Mouse (Mus musculus): ENCODE results near the gene Matn3. TPM values are rescaled to one million over a fixed set of nuclear protein-coding genes. Genes with fewer than 3 reads are reported as not detected.
A peak's percentile ranks its signal among the peaks of the same experiment; 100 is the strongest.

Gene Matn3
- total RNA-seq (2015) (not detected in 2 replicates), total RNA-seq (2017) (not detected in 2 replicates)

DNA sequence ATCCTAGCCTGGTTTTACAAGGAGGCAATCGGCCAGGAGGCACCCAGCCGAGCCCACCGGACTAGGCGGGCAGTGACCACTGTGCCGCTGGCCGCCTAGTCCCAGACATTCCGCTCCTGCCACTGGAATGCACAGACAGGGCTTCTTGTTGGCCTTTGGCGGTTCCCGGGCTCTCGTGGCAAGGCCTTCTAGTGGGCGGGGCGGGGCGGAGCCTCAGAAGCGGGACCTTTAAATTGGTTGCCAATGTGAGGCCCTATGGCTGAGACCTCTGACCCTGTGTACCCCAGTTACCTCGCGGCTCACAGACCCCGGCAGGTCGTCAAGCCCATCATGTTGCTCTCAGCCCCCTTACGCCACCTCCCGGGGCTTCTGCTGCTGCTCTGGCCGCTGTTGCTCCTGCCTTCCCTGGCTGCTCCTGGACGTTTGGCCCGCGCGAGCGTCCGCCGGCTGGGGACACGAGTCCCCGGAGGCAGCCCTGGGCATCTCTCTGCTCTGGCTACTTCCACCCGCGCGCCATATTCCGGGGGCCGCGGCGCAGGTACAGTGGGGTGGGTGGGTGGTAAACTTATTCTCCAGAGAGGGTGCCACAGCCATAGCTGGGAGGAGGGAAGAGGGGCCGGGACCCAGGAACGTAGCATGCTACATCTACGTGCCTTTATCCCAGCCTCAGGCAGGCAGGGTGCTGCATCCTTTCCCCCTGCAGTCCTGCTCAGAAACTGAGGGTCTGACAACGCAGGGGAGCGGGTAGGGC, at the start of gene Matn3:
TSS of gene Matn3 (plus strand) at position 216 of the 751 bp plus-strand sequence.
- ATAC-seq (replicated peaks; ENCODE audit: poor library complexity) = peak; percentile 87

GRCm38 (mm10) chr12:8898879-8899785, 48.6 kb upstream of the Matn3 start:
- ATAC-seq (replicated peaks; ENCODE audit: poor library complexity) = no peak

GRCm38 (mm10) chr12:8900107-8900698, 47.5 kb upstream of the Matn3 start:
- ATAC-seq (replicated peaks; ENCODE audit: poor library complexity) = no peak

DNA sequence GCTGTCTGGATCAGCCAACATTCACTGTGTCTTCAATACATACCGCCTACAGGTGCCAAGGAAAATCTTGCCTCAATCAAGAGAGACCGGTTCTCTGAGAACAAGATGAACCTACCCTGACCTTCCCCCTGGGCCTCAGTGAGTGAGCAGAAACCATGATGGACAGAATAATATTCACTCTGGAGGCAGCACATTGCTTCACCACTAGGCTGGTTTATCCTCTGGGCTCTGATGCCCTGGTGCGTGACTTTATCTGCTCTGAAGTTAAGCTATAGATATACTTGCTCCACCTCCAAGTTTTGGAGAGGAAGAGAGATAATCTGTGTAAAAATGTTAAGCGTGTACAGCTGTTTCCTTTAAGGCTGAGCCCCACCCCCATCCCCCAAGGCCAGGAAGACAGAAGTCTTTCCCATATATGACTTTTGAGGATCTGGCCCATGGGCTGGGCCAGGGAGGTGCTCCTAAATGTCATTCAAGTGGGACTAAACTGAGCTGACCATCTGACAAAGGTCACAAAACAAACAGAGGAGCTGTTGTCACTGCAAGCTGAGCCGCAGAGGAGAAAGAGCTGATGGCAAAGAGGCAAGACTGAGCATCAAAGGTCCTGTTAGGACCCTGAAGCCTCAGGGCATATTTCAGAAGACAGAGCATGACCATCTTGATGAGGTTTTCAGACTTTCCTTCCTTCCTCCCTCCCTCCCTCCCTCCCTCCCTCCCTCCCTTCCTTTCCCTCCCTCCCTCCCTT, 46.6 kb upstream of the Matn3 start:
- peak; percentile 50; the same call in 1 of the 2 replicates for ATAC-seq (replicated peaks; ENCODE audit: poor library complexity)

DNA sequence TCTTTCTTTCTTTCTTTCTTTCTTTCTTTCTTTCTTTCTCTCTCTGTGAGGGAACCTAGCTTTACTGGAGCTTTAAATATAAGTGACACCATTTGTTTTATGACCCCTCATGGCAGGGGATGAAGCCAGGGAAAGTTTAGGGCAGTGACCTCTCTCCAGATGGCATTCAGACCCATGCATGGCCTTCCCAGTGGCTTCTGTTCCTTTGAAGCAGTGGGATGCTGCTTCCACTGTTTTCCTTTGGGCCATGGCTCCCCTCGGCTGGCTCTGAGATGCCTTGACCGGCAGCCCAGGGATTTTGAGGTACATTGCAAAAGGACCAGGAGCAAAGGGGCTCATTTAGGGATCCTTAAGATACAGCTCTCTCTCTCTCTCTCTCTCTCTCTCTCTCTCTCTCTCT, 45.8 kb upstream of the Matn3 start:
- no peak for ATAC-seq (replicated peaks; ENCODE audit: poor library complexity)

DNA sequence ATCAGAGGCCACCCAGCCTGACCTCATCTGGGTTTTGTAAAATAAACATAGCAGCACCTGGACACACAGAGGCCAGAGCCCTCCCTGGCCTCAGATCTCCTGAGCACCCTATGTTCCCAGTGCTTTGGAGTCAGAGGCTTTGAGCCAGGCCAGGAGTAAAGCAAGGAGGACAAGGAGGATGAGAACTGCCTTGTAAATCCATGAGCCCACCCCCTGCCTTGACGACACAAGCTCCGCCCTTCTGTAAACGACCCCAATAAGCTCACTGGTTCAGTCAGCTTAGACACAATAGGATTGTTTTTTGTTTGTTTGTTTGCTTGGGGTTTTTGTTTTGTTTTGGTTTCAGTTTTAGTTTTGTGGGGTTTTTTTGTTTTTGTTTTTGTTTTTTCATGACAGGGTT, 45.2 kb upstream of the Matn3 start:
- no peak for ATAC-seq (replicated peaks; ENCODE audit: poor library complexity)

DNA sequence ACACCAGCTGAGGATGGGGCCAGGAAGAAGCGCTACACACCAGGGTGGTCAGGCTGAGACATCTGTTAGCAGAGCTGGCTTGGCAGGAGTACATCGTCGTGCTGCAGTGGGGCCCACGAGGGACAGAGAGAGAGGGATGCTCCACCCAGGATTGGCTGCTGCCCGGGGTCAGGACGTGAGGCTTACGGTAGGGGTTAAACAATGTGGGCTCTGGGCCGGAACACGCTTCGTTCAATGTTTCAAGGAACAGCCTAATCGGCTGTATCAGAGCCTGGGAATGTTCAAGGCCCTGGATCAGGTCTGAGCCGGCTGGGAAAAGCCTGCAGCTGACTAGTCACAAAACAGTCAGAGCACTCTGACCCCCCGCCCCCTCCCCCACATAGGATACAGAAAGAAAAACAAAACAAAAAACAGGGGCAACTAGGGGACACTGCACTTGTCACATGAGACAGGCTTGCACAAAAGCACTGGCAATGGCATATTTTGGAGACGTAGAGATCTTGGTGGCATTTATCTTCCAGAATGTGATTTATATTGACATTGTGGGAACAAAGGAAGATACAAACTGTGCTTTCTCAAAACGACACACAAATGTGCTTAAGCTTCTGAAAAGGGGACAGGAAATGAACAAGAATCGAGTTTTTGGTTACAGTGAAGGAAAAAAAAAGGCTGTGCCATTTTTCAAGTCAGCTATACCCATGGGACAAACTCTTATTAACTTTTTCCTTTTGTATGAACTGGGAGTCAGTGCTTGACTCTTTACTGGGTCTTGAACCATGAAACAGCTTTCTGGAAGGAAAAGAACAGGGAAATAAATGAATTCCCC, 34.7 kb upstream of the Matn3 start:
- no peak for ATAC-seq (replicated peaks; ENCODE audit: poor library complexity)

GRCm38 (mm10) chr12:8913701-8914340, 33.9 kb upstream of the Matn3 start:
- no peak for ATAC-seq (replicated peaks; ENCODE audit: poor library complexity)

DNA sequence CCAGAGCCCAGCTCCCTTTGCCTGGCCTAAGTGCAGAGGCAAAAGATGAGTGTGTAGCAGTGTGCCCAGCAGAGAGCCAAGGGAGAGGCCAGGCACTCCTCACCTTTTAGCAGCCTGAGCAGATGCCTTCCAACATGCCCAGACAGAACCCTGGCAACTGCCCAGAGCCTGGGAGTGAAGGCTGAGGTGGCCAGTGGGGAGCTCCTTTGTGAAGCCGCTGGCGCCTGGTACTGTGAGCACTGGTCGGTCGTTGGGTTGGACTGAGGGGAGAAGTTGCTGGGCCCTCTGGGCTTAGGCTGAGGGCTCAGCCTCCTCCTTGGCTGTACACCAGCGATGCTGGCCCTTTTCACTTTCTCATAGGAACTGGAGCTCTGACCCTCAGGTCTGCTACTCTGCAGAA, 31.4 kb upstream of the Matn3 start:
- ATAC-seq (replicated peaks; ENCODE audit: poor library complexity) = no peak

GRCm38 (mm10) chr12:8919231-8919630, 28.5 kb upstream of the Matn3 start:
- no peak for ATAC-seq (replicated peaks; ENCODE audit: poor library complexity)

GRCm38 (mm10) chr12:8920996-8921393, 26.7 kb upstream of the Matn3 start:
- no peak for ATAC-seq (replicated peaks; ENCODE audit: poor library complexity)

- peak; percentile 81 for ATAC-seq (replicated peaks; ENCODE audit: poor library complexity)
Observed at GRCm38 (mm10) chr12:8921394-8922368, 26.0 kb upstream of the Matn3 start, which contains the start of gene Laptm4a. TSS of gene Laptm4a (plus strand) at chr12:8921664.

GRCm38 (mm10) chr12:8922369-8923124, 25.2 kb upstream of the Matn3 start:
- no peak for ATAC-seq (replicated peaks; ENCODE audit: poor library complexity)

- peak; percentile 43 for ATAC-seq (replicated peaks; ENCODE audit: poor library complexity)
Observed at GRCm38 (mm10) chr12:8923125-8923410, 24.7 kb upstream of the Matn3 start.

DNA sequence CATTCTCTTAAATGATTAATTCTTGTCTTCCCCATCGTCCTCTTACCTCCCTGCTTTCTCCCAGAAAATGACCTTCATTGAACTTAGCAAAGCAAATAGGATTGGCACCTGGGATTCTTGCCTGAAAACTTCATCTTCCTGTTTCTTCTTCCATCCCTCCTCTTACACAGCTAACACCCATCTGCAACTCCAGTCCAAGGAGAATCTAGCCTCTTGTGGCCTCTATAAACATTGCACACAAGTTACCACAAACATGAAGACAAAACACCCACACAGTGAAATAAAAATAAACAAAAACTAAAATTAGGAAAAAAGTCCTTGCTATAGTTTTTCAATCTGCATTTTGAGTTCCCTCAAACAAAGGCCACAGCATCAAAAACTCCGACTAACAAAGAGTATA, 24.1 kb upstream of the Matn3 start:
- ATAC-seq (replicated peaks; ENCODE audit: poor library complexity) = no peak

GRCm38 (mm10) chr12:8927652-8928051, 20.1 kb upstream of the Matn3 start:
- peak; percentile 77 for ATAC-seq (replicated peaks; ENCODE audit: poor library complexity)

DNA sequence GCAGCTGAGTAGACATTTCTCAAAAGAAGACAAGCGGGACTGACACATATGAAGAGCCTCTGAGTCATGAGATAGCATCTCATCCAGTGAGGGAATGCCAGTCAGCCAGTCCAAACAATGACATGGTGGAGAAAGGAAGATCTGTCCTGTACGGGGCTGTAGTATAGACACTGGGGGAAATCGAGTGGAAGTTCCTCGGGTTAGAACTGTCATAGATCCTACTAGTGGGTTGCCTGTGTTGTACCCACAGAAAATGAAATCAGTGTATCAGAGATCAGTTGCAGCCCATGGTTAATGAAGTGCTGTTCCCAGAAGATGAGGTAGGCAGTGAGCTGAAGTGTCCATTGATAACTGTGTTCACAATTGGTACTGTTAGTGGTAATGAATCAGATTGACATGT, 19.0 kb upstream of the Matn3 start:
- ATAC-seq (replicated peaks; ENCODE audit: poor library complexity) = no peak

- ATAC-seq (replicated peaks; ENCODE audit: poor library complexity) = peak; percentile 57
Observed at GRCm38 (mm10) chr12:8931083-8931482, 16.6 kb upstream of the Matn3 start.
